Mouse (Mus musculus) midbrain, embryonic 11.5 days (tissue): ENCODE results near the gene Cdk5rap3. TPM values are rescaled to one million over a fixed set of nuclear protein-coding genes. Genes with fewer than 3 reads are reported as not detected.
A peak's percentile ranks its signal among the peaks of the same experiment; 100 is the strongest.

ENCODE experiments used
- ATAC-seq: fragments of 200-750 bp; cut with Nextera tagmentation; 2 replicates; pipeline ENCODE4 v1.8.0; 2017; ENCODE audit warnings: moderate TSS enrichment, moderate library complexity; ENCODE audit not compliant: low FRiP score
- DNase-seq: peaks from one replicate; pipeline ENCODE4 v3.0.0; 2015; ENCODE audit warnings: low spot score; ENCODE audit errors: missing footprints
- H3K27ac ChIP-seq: fragments of 300-500 bp; sonication (generic); 2 replicates; pipeline ENCODE4 v1.5.1; 2014; ENCODE audit warnings: low read depth, low read length
- H3K27me3 ChIP-seq: fragments of 300-500 bp; sonication (generic); 2 replicates; pipeline ENCODE4 v1.6.1; 2014; ENCODE audit warnings: mild to moderate bottlenecking, low read length, moderate library complexity, mixed read lengths; ENCODE audit not compliant: control insufficient read depth, insufficient read depth
- H3K36me3 ChIP-seq: fragments of 300-500 bp; sonication (generic); 2 replicates; pipeline ENCODE4 v1.6.1; 2014; ENCODE audit warnings: mild to moderate bottlenecking, low read length, moderate library complexity, mixed read lengths; ENCODE audit not compliant: control insufficient read depth, insufficient read depth
- H3K4me1 ChIP-seq: fragments of 300-500 bp; sonication (generic); 2 replicates; pipeline ENCODE4 v1.6.1; 2014; ENCODE audit warnings: low read length; ENCODE audit not compliant: control insufficient read depth, insufficient read depth
- H3K4me2 ChIP-seq: fragments of 300-500 bp; sonication (generic); 2 replicates; pipeline ENCODE4 v1.6.1; 2014; ENCODE audit warnings: mild to moderate bottlenecking, moderate library complexity
- H3K4me3 ChIP-seq: fragments of 300-500 bp; sonication (generic); 2 replicates; pipeline ENCODE4 v1.5.1; 2014; ENCODE audit warnings: low read depth, low read length
- H3K9ac ChIP-seq: fragments of 300-500 bp; sonication (generic); 2 replicates; pipeline ENCODE4 v1.6.1; 2014; ENCODE audit warnings: low read length
- H3K9me3 ChIP-seq: fragments of 300-500 bp; sonication (generic); 2 replicates; pipeline ENCODE4 v1.6.1; 2016; ENCODE audit warnings: low read length; ENCODE audit not compliant: control insufficient read depth
- WGBS: fragments of 180-500 bp; shearing (Covaris S2); extraction: QIAGEN DNeasy Blood & Tissue Kit; methylation state at CpG from one replicate; pipeline ENCODE4 v1.1.7; 2014; 5-methylcytosine and 5-hydroxymethylcytosine counted together
- polyA plus RNA-seq: library from polyadenylated mRNA; unstranded; fragments of >200 nt; fragmentation: Nextera tagmentation; extraction: Ambion mirVana; gene quantifications from 2 replicates; pipeline ENCODE4 v1.2.1, GENCODE M21; 2014

Cdk5rap3 gene
- polyA plus RNA-seq, result 91.4 and 92.8 TPM in 2 replicates

GRCm38 (mm10) chr11:96916044-96916884, at the start of gene Cdk5rap3:
Gene Cdk5rap3 (minus strand): TSS chr11:96916496.
- ATAC-seq (peak; percentile 97), DNase-seq (peak; percentile 100)
- no peaks in the 10 kb centered on the region for H3K27me3 ChIP-seq
- under 1% methylated on average over 55 of the region's 55 CpGs for WGBS
- H3K4me3 ChIP-seq, result peak within 1 kb of the TSS; percentile 79
- H3K9me3 ChIP-seq, result no peaks in the 10 kb centered on the region
- H3K36me3 ChIP-seq, result peaks cover 3% of the 10 kb centered on the region; the same call in 1 of the 2 replicates
- H3K27ac ChIP-seq, result peak within 1 kb of the TSS; percentile 50
- peak within 1 kb of the TSS; percentile 75 for H3K9ac ChIP-seq
- H3K4me2 ChIP-seq, result peak within 1 kb of the TSS; percentile 94
- H3K4me1 ChIP-seq, result peaks cover 9% of the 10 kb centered on the region

- ATAC-seq, result 0 out of 2 replicates have a peak, but pooled peaks have one; percentile 40
Observed at GRCm38 (mm10) chr11:96963580-96963979, 47.3 kb upstream of the Cdk5rap3 start.

GRCm38 (mm10) chr11:96957061-96957805, 40.9 kb upstream of the Cdk5rap3 start:
- no peak overlapping the region for H3K9ac ChIP-seq
- H3K4me1 ChIP-seq, result no peaks in the 10 kb centered on the region
- H3K9me3 ChIP-seq, result no peaks in the 10 kb centered on the region
- peaks cover 35% of the 10 kb centered on the region for H3K36me3 ChIP-seq
- no peak overlapping the region for H3K4me3 ChIP-seq
- H3K27ac ChIP-seq, result no peak overlapping the region
- no peak overlapping the region for H3K4me2 ChIP-seq
- no peak for DNase-seq
- WGBS, result 95% methylated on average over 10 of the region's 10 CpGs
- ATAC-seq, result no peak
- no peaks in the 10 kb centered on the region for H3K27me3 ChIP-seq

More at GRCm38 (mm10) chr11:96963580-96963979, 47.3 kb upstream of the Cdk5rap3 start:
- Histone ChIP-seq H3K4me1 (no peaks in the 10 kb centered on the region), H3K4me3 (no peak overlapping the region), H3K9ac (no peak overlapping the region), H3K4me2 (no peak overlapping the region), H3K9me3 (no peaks in the 10 kb centered on the region), H3K36me3 (peaks cover 20% of the 10 kb centered on the region), H3K27ac (no peak overlapping the region), H3K27me3 (no peaks in the 10 kb centered on the region)
- peak; percentile 97 for DNase-seq
- 27% methylated on average over 8 of the region's 8 CpGs for WGBS

- Histone ChIP-seq H3K4me3 (no peak overlapping the region), H3K27ac (no peak overlapping the region), H3K9me3 (no peaks in the 10 kb centered on the region), H3K4me2 (no peak overlapping the region), H3K4me1 (no peaks in the 10 kb centered on the region), H3K36me3 (peaks cover 32% of the 10 kb centered on the region), H3K27me3 (no peaks in the 10 kb centered on the region), H3K9ac (no peak overlapping the region)
- 64% methylated on average over 20 of the region's 20 CpGs for WGBS
- DNase-seq (no peak), ATAC-seq (no peak)
Observed at GRCm38 (mm10) chr11:96956009-96956724, 39.9 kb upstream of the Cdk5rap3 start.

GRCm38 (mm10) chr11:96955094-96955493, 38.8 kb upstream of the Cdk5rap3 start:
- no peaks in the 10 kb centered on the region for H3K4me1 ChIP-seq
- H3K9ac ChIP-seq, result no peak overlapping the region
- no peak overlapping the region for H3K27ac ChIP-seq
- no peak for DNase-seq
- H3K4me3 ChIP-seq, result no peak overlapping the region
- H3K36me3 ChIP-seq, result peaks cover 26% of the 10 kb centered on the region
- H3K4me2 ChIP-seq, result no peak overlapping the region
- no peaks in the 10 kb centered on the region for H3K27me3 ChIP-seq
- no peaks in the 10 kb centered on the region for H3K9me3 ChIP-seq
- ATAC-seq, result no peak
- WGBS, result 93% methylated on average over 4 of the region's 4 CpGs

- no peaks in the 10 kb centered on the region for H3K9me3 ChIP-seq
- no peaks in the 10 kb centered on the region for H3K27me3 ChIP-seq
- no peak for ATAC-seq
- H3K4me3 ChIP-seq, result no peak overlapping the region
- no peaks in the 10 kb centered on the region for H3K4me1 ChIP-seq
- H3K4me2 ChIP-seq, result no peak overlapping the region
- H3K27ac ChIP-seq, result no peak overlapping the region
- H3K36me3 ChIP-seq, result peaks cover 19% of the 10 kb centered on the region
- 82% methylated on average over 6 of the region's 6 CpGs for WGBS
- H3K9ac ChIP-seq, result no peak overlapping the region
- DNase-seq, result no peak
Observed at GRCm38 (mm10) chr11:96952896-96953295, 36.6 kb upstream of the Cdk5rap3 start.

GRCm38 (mm10) chr11:96952426-96952825, 36.1 kb upstream of the Cdk5rap3 start:
- H3K9ac ChIP-seq, result no peak overlapping the region
- ATAC-seq (no peak), DNase-seq (no peak)
- H3K4me2 ChIP-seq, result no peak overlapping the region
- peaks cover 19% of the 10 kb centered on the region for H3K36me3 ChIP-seq
- H3K4me1 ChIP-seq, result no peaks in the 10 kb centered on the region
- H3K9me3 ChIP-seq, result no peaks in the 10 kb centered on the region
- WGBS, result 85% methylated on average over 10 of the region's 10 CpGs
- H3K27me3 ChIP-seq, result no peaks in the 10 kb centered on the region
- H3K27ac ChIP-seq, result no peak overlapping the region
- no peak overlapping the region for H3K4me3 ChIP-seq

- no peak overlapping the region for H3K4me3 ChIP-seq
- ATAC-seq (no peak), DNase-seq (no peak)
- no peak overlapping the region for H3K27ac ChIP-seq
- H3K4me2 ChIP-seq, result no peak overlapping the region
- H3K36me3 ChIP-seq, result peaks cover 15% of the 10 kb centered on the region
- H3K27me3 ChIP-seq, result no peaks in the 10 kb centered on the region
- 98% methylated on average over 3 of the region's 3 CpGs for WGBS
- H3K4me1 ChIP-seq, result no peaks in the 10 kb centered on the region
- H3K9me3 ChIP-seq, result no peaks in the 10 kb centered on the region
- no peak overlapping the region for H3K9ac ChIP-seq
Observed at GRCm38 (mm10) chr11:96950767-96951166, 34.5 kb upstream of the Cdk5rap3 start.
